In the genomic region with DNA sequence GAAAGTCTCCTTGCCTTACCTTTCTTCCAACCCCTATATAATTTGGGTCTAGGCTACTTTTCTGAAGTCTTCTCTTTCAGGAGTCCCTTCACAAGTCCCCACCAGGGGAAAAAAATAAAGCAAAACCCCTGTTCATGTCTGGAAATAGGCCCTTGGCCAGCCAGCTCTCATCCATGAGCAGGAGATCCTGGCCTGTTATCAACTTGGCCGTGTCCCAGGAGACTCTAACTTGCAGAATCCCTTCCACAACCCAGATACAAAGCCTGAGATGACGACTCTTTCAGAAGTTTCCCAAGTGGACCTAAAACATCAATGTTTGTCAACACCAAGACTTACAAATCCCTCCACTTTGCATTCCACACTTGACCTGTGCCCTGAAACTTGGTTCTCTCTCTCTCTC, we compare ENCODE assay signal across 25 mouse cellular contexts.
DNase-seq lines count a peak whose midpoint lies in the region; ATAC-seq lines count a peak whose summit lies in the region.
"Had no signal": no experiment of that assay in that cellular context is flagged by ENCODE, and none has a peak within 500 bp of the region (broad histone marks: within the 10 kb centered on the region; RNA-seq: fewer than 3 reads in every experiment).

No protein-coding gene starts in this region.

- no peaks in the 10 kb centered on the region for H3K4me1 ChIP-seq in heart, embryonic 11.5 days (ENCODE audit: control insufficient read depth, insufficient read depth, low read length)
- H3K4me1 ChIP-seq: embryonic facial prominence, embryonic 13.5 days; forebrain, embryonic 12.5 days; hindbrain, embryonic 15.5 days; limb, embryonic 15.5 days; midbrain, embryonic 15.5 days; neural tube, embryonic 12.5 days had no signal

- no peaks in the 10 kb centered on the region for H3K36me3 ChIP-seq in heart, embryonic 11.5 days (ENCODE audit: control insufficient read depth, insufficient read depth, low read length)
- H3K36me3 ChIP-seq: embryonic facial prominence, embryonic 13.5 days; forebrain, embryonic 12.5 days; hindbrain, embryonic 15.5 days; limb, embryonic 15.5 days; midbrain, embryonic 15.5 days; neural tube, embryonic 12.5 days had no signal

- no peak overlapping the region for H3K4me2 ChIP-seq in heart, embryonic 11.5 days
- H3K4me2 ChIP-seq: embryonic facial prominence, embryonic 13.5 days; forebrain, embryonic 12.5 days; hindbrain, embryonic 15.5 days; limb, embryonic 15.5 days; midbrain, embryonic 15.5 days; neural tube, embryonic 12.5 days had no signal

- H3K27ac ChIP-seq in heart, embryonic 11.5 days (ENCODE audit: low read depth, low read length): no peak overlapping the region
- H3K27ac ChIP-seq: embryonic facial prominence, embryonic 13.5 days; forebrain, embryonic 12.5 days; hindbrain, embryonic 15.5 days; limb, embryonic 15.5 days; liver, embryonic 14.5 days; macrophage; midbrain, embryonic 15.5 days; neural tube, embryonic 12.5 days had no signal

- no peak for ATAC-seq in heart, embryonic 11.5 days (replicated peaks; ENCODE audit: insufficient number of reproducible peaks, low FRiP score, low TSS enrichment)
- ATAC-seq: activated CD4-positive, CD25-positive, alpha-beta regulatory T cell, adult 4 months; midbrain, embryonic 15.5 days had no signal

- H3K27me3 ChIP-seq in heart, embryonic 11.5 days (ENCODE audit: control insufficient read depth, insufficient read depth, low read length): no peaks in the 10 kb centered on the region
- H3K27me3 ChIP-seq: embryonic facial prominence, embryonic 13.5 days; forebrain, embryonic 12.5 days; hindbrain, embryonic 15.5 days; limb, embryonic 15.5 days; midbrain, embryonic 15.5 days; neural tube, embryonic 12.5 days had no signal

- DNase-seq in heart, postnatal 10 days: peak; percentile 58 to 62
- peak; percentile 45 for DNase-seq in left cerebral cortex, postnatal 4 days
- no peak for DNase-seq in left cerebral cortex, postnatal 25 days (ENCODE audit: low spot score in 2 of 2)
- DNase-seq in adipocyte (ENCODE audit: low spot score): peak; percentile 12
- DNase-seq in lung, postnatal 14 days: peak; percentile 54
- DNase-seq in frontal cortex, postnatal 10 days (ENCODE audit: low spot score in 2 of 2): no peak
- DNase-seq: cerebellum, adult 18-20 months; cerebellum, postnatal 25 days; heart, adult 11 months; kidney, adult 2 months; layer of hippocampus, adult 9-11 months; right cerebral cortex, adult 18-20 months; right cerebral cortex, postnatal 4 days; thymus, postnatal 14 days had no signal

- no peak overlapping the region for H3K4me3 ChIP-seq in heart, embryonic 11.5 days (ENCODE audit: low read depth, low read length)
- H3K4me3 ChIP-seq: embryonic facial prominence, embryonic 13.5 days; erythroblast, embryonic 14.5 days; forebrain, embryonic 12.5 days; hindbrain, embryonic 15.5 days; limb, embryonic 15.5 days; midbrain, embryonic 15.5 days; neural tube, embryonic 12.5 days had no signal

- H3K9me3 ChIP-seq in heart, embryonic 11.5 days (replicated peaks; ENCODE audit: control insufficient read depth, low read length): no peaks in the 10 kb centered on the region
- H3K9me3 ChIP-seq: embryonic facial prominence, embryonic 13.5 days; forebrain, embryonic 12.5 days; hindbrain, embryonic 15.5 days; limb, embryonic 15.5 days; neural tube, embryonic 12.5 days had no signal

- no peak overlapping the region for H3K9ac ChIP-seq in heart, embryonic 11.5 days (ENCODE audit: low read depth, low read length)
- H3K9ac ChIP-seq: embryonic facial prominence, embryonic 13.5 days; forebrain, embryonic 12.5 days; hindbrain, embryonic 15.5 days; limb, embryonic 15.5 days; liver, embryonic 14.5 days; midbrain, embryonic 15.5 days; neural tube, embryonic 12.5 days had no signal

- 58% methylated on average over 2 of the region's 2 CpGs for WGBS in heart, embryonic 11.5 days (ENCODE audit: insufficient replicate concordance)

- intact Hi-C loops in heart, postnatal 10 days (cut with DNase I): no loop called here
- intact Hi-C loops in left cerebral cortex, postnatal 4 days (cut with DNase I): no loop called here
- intact Hi-C loops in left cerebral cortex, postnatal 25 days (cut with DNase I): no loop called here

Comparison
In these comparisons a context has a peak if more than half of its experiments do, and no peak if none do; other contexts are left out.
1. DNase-seq: peak in heart, postnatal 10 days (2 of 2), left cerebral cortex, postnatal 4 days (single experiment), adipocyte (single experiment) and lung, postnatal 14 days (single experiment); none in left cerebral cortex, postnatal 25 days (0 of 2) and frontal cortex, postnatal 10 days (0 of 2).